Mouse (Mus musculus) kidney, embryonic 16.5 days (tissue): ENCODE measurements around the gene Mpzl3. TPM values are rescaled to one million over a fixed set of nuclear protein-coding genes. Genes with fewer than 3 reads are reported as not detected.
"Not testable (repeated sequence)": the region's sequence is repeated elsewhere in the genome, so short reads cannot be mapped to it uniquely, and the experiment has no call there.

Experiments used
- ATAC-seq: fragments of 200-750 bp; cut with Nextera tagmentation; 2 replicates; pipeline ENCODE4 v1.8.0; 2017; ENCODE audit warnings: moderate TSS enrichment; ENCODE audit not compliant: low FRiP score, low TSS enrichment
- H3K27ac ChIP-seq: fragments of 300-500 bp; sonication (generic); 2 replicates; pipeline ENCODE4 v1.5.1; 2014; ENCODE audit warnings: low read length
- H3K27me3 ChIP-seq: fragments of 300-500 bp; sonication (generic); 2 replicates; pipeline ENCODE4 v1.6.1; 2014; ENCODE audit warnings: low read length, control low read depth, mixed read lengths; ENCODE audit not compliant: insufficient read depth
- H3K36me3 ChIP-seq: fragments of 300-500 bp; sonication (generic); 2 replicates; pipeline ENCODE4 v1.6.1; 2014; ENCODE audit warnings: low read length, control low read depth, mixed read lengths; ENCODE audit not compliant: insufficient read depth
- H3K4me1 ChIP-seq: fragments of 300-500 bp; sonication (generic); 2 replicates; pipeline ENCODE4 v1.6.1; 2014; ENCODE audit warnings: low read length, control low read depth, mixed read lengths; ENCODE audit not compliant: insufficient read depth
- H3K4me2 ChIP-seq: fragments of 300-500 bp; sonication (generic); replicated peaks from 2 replicates; pipeline ENCODE4 v1.6.1; 2014; ENCODE audit warnings: low read depth, low read length
- H3K4me3 ChIP-seq: fragments of 300-500 bp; sonication (generic); 2 replicates; pipeline ENCODE4 v1.5.1; 2014; ENCODE audit warnings: mild to moderate bottlenecking, low read length
- H3K9ac ChIP-seq: fragments of 300-500 bp; sonication (generic); replicated peaks from 2 replicates; pipeline ENCODE4 v1.6.1; 2014; ENCODE audit warnings: low read length
- H3K9me3 ChIP-seq: fragments of 300-500 bp; sonication (generic); 2 replicates; pipeline ENCODE4 v1.6.1; 2016; ENCODE audit warnings: low read length, control low read depth
- WGBS: fragments of 180-500 bp; shearing (Covaris S2); extraction: QIAGEN DNeasy Blood & Tissue Kit; methylation state at CpG from one replicate; pipeline ENCODE4 v1.1.7; 2014; 5-methylcytosine and 5-hydroxymethylcytosine counted together
- polyA plus RNA-seq: library from polyadenylated mRNA; unstranded; fragments of >200 nt; fragmentation: Nextera tagmentation; extraction: Ambion mirVana; gene quantifications from 2 replicates; pipeline ENCODE4 v1.2.1, GENCODE M21; 2015

Mpzl3 gene
- polyA plus RNA-seq, 1 experiment from 2014 or later = 3.7 TPM

DNA sequence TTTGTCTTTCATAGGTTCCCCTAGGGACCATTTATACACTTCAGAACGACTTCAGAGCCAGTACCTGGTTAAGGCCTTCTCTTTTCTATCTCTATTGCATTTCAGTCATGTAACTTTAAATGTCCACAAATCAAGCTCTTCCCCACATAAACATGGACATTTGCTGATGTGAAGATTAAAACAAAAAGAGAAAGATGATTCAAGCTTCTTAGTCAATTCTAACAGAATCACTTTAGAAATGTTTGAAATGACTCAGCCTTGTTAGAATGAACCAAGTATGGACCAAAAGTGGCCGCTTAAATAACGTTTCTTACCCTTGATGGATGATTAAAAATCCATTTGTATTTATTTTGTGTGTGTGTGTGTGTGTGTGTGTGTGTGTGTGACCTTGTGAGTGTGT lies 31.3 kb upstream of the Mpzl3 start:
- no peak overlapping the region for H3K27ac ChIP-seq
- no peak overlapping the region for H3K4me2 ChIP-seq
- no peak overlapping the region for H3K9ac ChIP-seq
- no peaks in the 10 kb centered on the region for H3K27me3 ChIP-seq
- H3K9me3 ChIP-seq = no peaks in the 10 kb centered on the region
- H3K36me3 ChIP-seq = no peaks in the 10 kb centered on the region
- no peaks in the 10 kb centered on the region for H3K4me1 ChIP-seq
- WGBS = 57% methylated on average over 3 of the region's 3 CpGs
- no peak for ATAC-seq
- no peak overlapping the region for H3K4me3 ChIP-seq

DNA sequence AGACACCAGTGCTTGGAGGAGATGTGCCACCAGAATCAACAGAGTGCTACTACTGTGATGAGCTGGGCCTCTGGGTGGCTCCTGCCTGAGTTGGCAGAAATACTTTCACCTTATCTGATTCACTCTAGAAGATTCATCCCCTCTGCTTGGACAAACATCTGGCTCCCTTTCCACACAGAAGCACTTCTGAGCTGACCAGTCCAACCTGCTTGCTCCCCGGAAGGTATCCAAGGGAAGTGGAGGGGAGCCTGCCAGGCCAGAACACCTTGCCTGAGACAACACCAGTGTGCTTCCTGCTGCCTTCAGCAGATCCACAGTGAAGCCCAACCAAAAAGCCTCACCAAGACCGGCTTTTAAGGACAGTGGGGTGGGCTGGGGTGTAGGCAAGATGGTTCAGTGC lies 30.8 kb upstream of the Mpzl3 start:
- Histone ChIP-seq H3K9ac (no peak overlapping the region), H3K36me3 (no peaks in the 10 kb centered on the region), H3K4me1 (0 out of 2 replicates have a peak, but pooled peaks cover 1% of the 10 kb centered on the region), H3K27me3 (no peaks in the 10 kb centered on the region), H3K4me3 (no peak overlapping the region), H3K9me3 (no peaks in the 10 kb centered on the region), H3K4me2 (no peak overlapping the region), H3K27ac (no peak overlapping the region)
- 86% methylated on average over 2 of the region's 2 CpGs for WGBS
- ATAC-seq = no peak

DNA sequence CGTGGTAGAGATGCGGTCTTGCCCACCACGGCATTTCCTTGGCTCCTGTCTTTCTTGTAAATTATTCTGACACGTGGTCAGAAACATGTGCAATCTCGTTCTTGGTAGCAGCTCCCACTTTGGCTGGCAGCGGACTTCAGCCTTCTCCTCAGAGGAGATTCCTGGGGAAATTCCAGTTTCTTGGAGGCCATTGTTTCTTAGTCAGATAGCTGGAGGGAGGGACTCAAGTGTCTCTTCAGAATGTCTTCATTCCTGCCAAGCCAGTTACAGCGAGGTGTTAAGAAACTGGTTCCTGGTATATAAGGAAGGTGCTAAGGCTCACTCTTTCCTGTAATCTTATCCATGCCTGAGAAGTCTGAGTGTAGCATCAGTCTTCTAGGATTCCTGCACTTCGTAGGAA lies 27.6 kb upstream of the Mpzl3 start:
- no peaks in the 10 kb centered on the region for H3K36me3 ChIP-seq
- H3K27ac ChIP-seq = no peak overlapping the region
- 72% methylated on average over 8 of the region's 8 CpGs for WGBS
- H3K9ac ChIP-seq = no peak overlapping the region
- 0 out of 2 replicates have a peak, but pooled peaks cover 3% of the 10 kb centered on the region for H3K4me1 ChIP-seq
- H3K4me3 ChIP-seq = no peak overlapping the region
- H3K4me2 ChIP-seq = no peak overlapping the region
- no peaks in the 10 kb centered on the region for H3K9me3 ChIP-seq
- H3K27me3 ChIP-seq = peaks cover 3% of the 10 kb centered on the region; the same call in 1 of the 2 replicates
- ATAC-seq = no peak

DNA sequence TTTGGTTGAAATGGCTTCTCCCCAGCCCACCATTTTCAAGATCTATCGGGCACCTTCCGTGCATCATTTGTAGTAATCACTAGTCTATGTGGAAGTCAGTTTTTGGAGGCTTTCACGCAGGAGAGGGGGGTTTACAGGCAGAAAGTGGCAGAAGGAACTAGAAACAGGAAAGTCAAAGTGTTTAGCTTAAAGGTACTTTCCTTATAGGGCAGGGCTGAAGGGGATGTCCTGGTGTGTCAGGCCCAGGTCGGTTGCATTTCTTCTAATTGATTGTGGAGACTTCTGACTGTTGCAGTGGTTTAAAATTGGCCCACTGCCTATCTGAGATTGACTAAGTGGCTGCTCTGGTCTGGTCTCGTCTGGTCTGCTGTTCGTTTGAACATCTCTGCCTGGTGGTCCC lies 24.6 kb upstream of the Mpzl3 start:
- Histone ChIP-seq H3K9me3 (no peaks in the 10 kb centered on the region), H3K4me3 (no peak overlapping the region), H3K4me2 (no peak overlapping the region), H3K9ac (no peak overlapping the region), H3K27ac (no peak overlapping the region), H3K27me3 (peaks cover 3% of the 10 kb centered on the region; the same call in 1 of the 2 replicates), H3K4me1 (0 out of 2 replicates have a peak, but pooled peaks cover 3% of the 10 kb centered on the region), H3K36me3 (no peaks in the 10 kb centered on the region)
- ATAC-seq = no peak
- 62% methylated on average over 6 of the region's 6 CpGs for WGBS

DNA sequence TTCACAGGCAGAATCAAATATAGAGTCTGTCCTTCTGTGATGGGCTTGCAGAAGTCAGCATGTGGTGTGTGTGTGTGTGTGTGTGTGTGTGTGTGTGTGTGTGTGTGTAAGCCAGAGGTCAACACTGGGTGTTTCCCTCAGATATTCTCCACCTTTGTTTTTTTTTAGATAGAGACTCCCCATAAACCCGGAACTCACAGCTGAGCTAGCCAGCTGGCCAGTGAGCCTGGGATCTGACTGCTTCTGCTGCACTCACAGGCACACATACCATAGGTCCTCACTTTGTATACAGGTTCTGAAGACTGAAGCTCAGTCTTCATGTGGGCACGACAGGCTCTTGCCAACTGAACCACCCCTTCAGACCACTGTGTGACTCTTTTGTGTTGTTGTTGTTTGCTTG lies 22.7 kb upstream of the Mpzl3 start:
- H3K4me3 ChIP-seq = no peak overlapping the region
- H3K9ac ChIP-seq = no peak overlapping the region
- ATAC-seq = no peak
- H3K27me3 ChIP-seq = peaks cover 3% of the 10 kb centered on the region; the same call in 1 of the 2 replicates
- H3K9me3 ChIP-seq = no peaks in the 10 kb centered on the region
- WGBS = 80% methylated on average over 2 of the region's 2 CpGs
- no peak overlapping the region for H3K4me2 ChIP-seq
- no peak overlapping the region for H3K27ac ChIP-seq
- H3K36me3 ChIP-seq = no peaks in the 10 kb centered on the region
- H3K4me1 ChIP-seq = 0 out of 2 replicates have a peak, but pooled peaks cover 3% of the 10 kb centered on the region

DNA sequence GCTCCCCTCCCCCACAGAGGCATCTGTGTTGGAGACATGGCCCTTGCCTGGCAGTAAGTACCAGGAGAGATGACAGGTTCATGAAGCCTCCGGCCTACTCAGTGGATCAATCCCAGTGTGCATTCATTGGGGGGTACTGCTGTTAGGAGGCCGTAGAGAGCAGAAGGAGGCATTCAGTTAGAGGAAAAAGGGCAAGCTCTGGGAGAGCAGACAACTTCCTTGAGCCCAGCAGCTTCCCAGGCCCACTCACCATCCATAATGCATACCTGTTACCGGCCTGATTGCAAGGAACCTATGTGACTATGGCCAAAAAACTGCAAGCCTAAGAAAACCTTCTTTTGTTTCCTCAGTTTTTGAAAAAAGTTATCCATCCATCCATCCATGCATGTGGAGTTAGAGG lies 20.5 kb upstream of the Mpzl3 start:
- H3K27me3 ChIP-seq = peaks cover 3% of the 10 kb centered on the region
- H3K36me3 ChIP-seq = no peaks in the 10 kb centered on the region
- no peaks in the 10 kb centered on the region for H3K9me3 ChIP-seq
- WGBS = 72% methylated on average over 3 of the region's 3 CpGs
- H3K4me2 ChIP-seq = no peak overlapping the region
- H3K27ac ChIP-seq = no peak overlapping the region
- H3K9ac ChIP-seq = no peak overlapping the region
- H3K4me1 ChIP-seq = no peaks in the 10 kb centered on the region
- ATAC-seq = no peak
- H3K4me3 ChIP-seq = no peak overlapping the region

GRCm38 (mm10) chr9:45037803-45038202 lies 17.2 kb upstream of the Mpzl3 start:
- ATAC-seq, H3K4me2 ChIP-seq, H3K9me3 ChIP-seq, H3K27ac ChIP-seq, H3K4me3 ChIP-seq, H3K9ac ChIP-seq, H3K36me3 ChIP-seq: not testable (repeated sequence)
- 81% methylated on average over 1 of the region's 1 CpGs for WGBS
- peaks cover 30% of the 10 kb centered on the region for H3K27me3 ChIP-seq
- H3K4me1 ChIP-seq = peaks cover 19% of the 10 kb centered on the region; the same call in 1 of the 2 replicates

GRCm38 (mm10) chr9:45039499-45039898 lies 15.5 kb upstream of the Mpzl3 start, which contains the start of gene Mpzl2:
TSS of gene Mpzl2 (plus strand) at chr9:45039799.
- Histone ChIP-seq H3K4me1 (peaks cover 28% of the 10 kb centered on the region), H3K4me2 (peak within 1 kb of the TSS; percentile 48), H3K27ac (peak within 1 kb of the TSS; percentile 75), H3K27me3 (peaks cover 39% of the 10 kb centered on the region), H3K4me3 (peak within 1 kb of the TSS; percentile 15; the same call in 1 of the 2 replicates), H3K9ac (peak within 1 kb of the TSS; percentile 5; the same call in 1 of the 2 replicates), H3K36me3 (no peaks in the 10 kb centered on the region), H3K9me3 (no peaks in the 10 kb centered on the region)
- no peak for ATAC-seq
- 58% methylated on average over 5 of the region's 5 CpGs for WGBS

DNA sequence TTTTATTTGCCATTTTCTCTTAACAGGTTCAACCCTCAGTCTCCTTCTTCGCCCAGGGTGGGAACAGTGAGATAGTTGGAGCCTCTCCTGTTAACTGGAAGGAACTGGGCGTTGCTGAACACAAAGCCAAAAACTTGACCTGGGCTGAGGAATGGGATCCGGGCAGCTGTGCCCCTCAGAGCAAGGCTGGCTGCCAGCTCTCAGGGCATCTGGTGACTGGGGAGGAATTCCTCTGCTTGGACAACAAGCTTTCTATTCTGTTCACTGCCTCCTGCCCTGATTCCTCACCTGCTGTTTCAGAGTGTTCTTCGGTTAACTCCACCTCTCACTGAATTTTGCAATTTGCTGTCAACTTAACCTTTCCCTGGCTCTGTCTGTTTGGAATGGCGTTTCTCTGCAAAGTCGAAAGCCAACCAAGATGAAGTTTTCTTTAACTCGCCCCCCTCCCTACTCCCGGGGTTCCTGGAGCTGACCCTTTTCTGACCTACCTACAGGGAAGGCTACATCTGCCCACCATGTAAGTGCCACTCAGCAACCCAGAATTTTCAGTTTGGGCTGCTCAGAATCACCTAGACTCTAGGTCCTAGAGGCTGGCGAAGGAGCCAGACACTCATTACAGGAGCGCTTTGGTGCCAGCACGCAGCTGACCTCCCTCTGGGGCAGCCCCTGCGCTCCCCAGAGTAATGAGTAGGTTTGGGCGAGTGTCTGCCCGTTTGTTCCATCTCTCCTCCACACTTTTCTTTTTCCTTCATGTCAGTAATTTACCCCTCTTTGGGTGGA lies 14.7 kb upstream of the Mpzl3 start:
- Histone ChIP-seq H3K9me3 (no peaks in the 10 kb centered on the region), H3K36me3 (no peaks in the 10 kb centered on the region), H3K9ac (peak overlapping the region; percentile 5; the same call in 1 of the 2 replicates), H3K4me1 (peaks cover 28% of the 10 kb centered on the region), H3K4me3 (peak overlapping the region; percentile 15; the same call in 1 of the 2 replicates), H3K4me2 (peak overlapping the region; percentile 48), H3K27ac (peak overlapping the region; percentile 75), H3K27me3 (peaks cover 43% of the 10 kb centered on the region)
- ATAC-seq = no peak
- WGBS = 15% methylated on average over 14 of the region's 14 CpGs
